Comparison of ENCODE assay signal across 10 mouse cellular contexts in genomic region chr11:96350341-96350624, GRCm38 (mm10). TPM values are rescaled to one million over a fixed set of nuclear protein-coding genes. Genes with fewer than 3 reads are reported as not detected.
DNase-seq lines count a peak whose midpoint lies in the region; ATAC-seq and TF ChIP-seq lines count a peak whose summit lies in the region.
"Had no signal": no experiment of that assay in that cellular context is flagged by ENCODE, and none has a peak within 500 bp of the region (broad histone marks: within the 10 kb centered on the region; RNA-seq: fewer than 3 reads in every experiment).

Gene Hoxb2, plus strand, starts transcription at chr11:96350525.

- H3K4me3 ChIP-seq in heart, postnatal 0 days (ENCODE audit: low read depth, low read length), result no peak within 1 kb of the TSS
- no peak within 1 kb of the TSS for H3K4me3 ChIP-seq in ES-E14 (ENCODE audit: insufficient read depth in 1 of 2, low read depth in 1 of 2, low read length in 2 of 2, poor library complexity in 1 of 2, severe bottlenecking in 1 of 2)
- peak within 1 kb of the TSS; percentile 59 for H3K4me3 ChIP-seq in embryonic facial prominence, embryonic 10.5 days
- no peak within 1 kb of the TSS for H3K4me3 ChIP-seq in limb, embryonic 11.5 days (ENCODE audit: low read depth, low read length)
- H3K4me3 ChIP-seq: layer of hippocampus, adult 2 months; myocyte had no signal

- H3K36me3 ChIP-seq in heart, postnatal 0 days (replicated peaks; ENCODE audit: control insufficient read depth, insufficient read depth, low read length), result no peaks in the 10 kb centered on the region
- H3K36me3 ChIP-seq in ES-E14 (ENCODE audit: control insufficient read depth, insufficient read depth, low read length, poor library complexity, severe bottlenecking), result no peaks in the 10 kb centered on the region
- H3K36me3 ChIP-seq in embryonic facial prominence, embryonic 10.5 days (replicated peaks), result no peaks in the 10 kb centered on the region
- no peaks in the 10 kb centered on the region for H3K36me3 ChIP-seq in limb, embryonic 11.5 days (ENCODE audit: control insufficient read depth, insufficient read depth, low read length)

- no peak for ATAC-seq in heart, postnatal 0 days (ENCODE audit: insufficient read depth, low read depth)
- ATAC-seq in limb, embryonic 11.5 days (ENCODE audit: insufficient number of reproducible peaks, low FRiP score, low TSS enrichment, low read depth), result no peak

- no peak for DNase-seq in heart, postnatal 0 days (ENCODE audit: low spot score)
- no peak for DNase-seq in heart, postnatal 10 days
- DNase-seq in ES-E14 (ENCODE audit: low read depth, low spot score), result no peak
- DNase-seq in embryonic facial prominence, embryonic 10.5 days (ENCODE audit: low spot score), result no peak
- DNase-seq in limb, embryonic 11.5 days (ENCODE audit: low spot score), result no peak
- DNase-seq in layer of hippocampus, postnatal 36 days, result no peak
- DNase-seq in retina, postnatal 1 day, result no peak
- DNase-seq in right cerebral cortex, postnatal 36 days (ENCODE audit: low spot score in 2 of 2), result no peak

- H3K27ac ChIP-seq in heart, postnatal 0 days (ENCODE audit: low read depth), result no peak within 1 kb of the TSS
- no peak within 1 kb of the TSS for H3K27ac ChIP-seq in ES-E14 (ENCODE audit: insufficient read depth, low read depth, low read length, poor library complexity, severe bottlenecking)
- H3K27ac ChIP-seq in embryonic facial prominence, embryonic 10.5 days (replicated peaks), result peak within 1 kb of the TSS; percentile 86
- H3K27ac ChIP-seq in limb, embryonic 11.5 days (replicated peaks; ENCODE audit: low read depth, low read length), result no peak within 1 kb of the TSS
- H3K27ac ChIP-seq: layer of hippocampus, adult 2 months had no signal

- intact Hi-C loops in heart, postnatal 10 days (cut with DNase I), result loop anchor here (5.0 to 10.0 kb wide), 2 partner anchors 57 to 165 kb away; no protein-coding TSS in a partner anchor

- H3K9me3 ChIP-seq in heart, postnatal 0 days (replicated peaks; ENCODE audit: control insufficient read depth, low read length), result no peaks in the 10 kb centered on the region
- no peaks in the 10 kb centered on the region for H3K9me3 ChIP-seq in ES-E14 (ENCODE audit: control insufficient read depth, insufficient read depth, low read depth, low read length)
- no peaks in the 10 kb centered on the region for H3K9me3 ChIP-seq in embryonic facial prominence, embryonic 10.5 days
- H3K9me3 ChIP-seq in limb, embryonic 11.5 days (ENCODE audit: control insufficient read depth, low read length), result no peaks in the 10 kb centered on the region

- WGBS in heart, postnatal 0 days, result 50% methylated on average over 2 of the region's 2 CpGs
- 2% methylated on average over 2 of the region's 2 CpGs for WGBS in embryonic facial prominence, embryonic 10.5 days
- WGBS in limb, embryonic 11.5 days, result 1% methylated on average over 2 of the region's 2 CpGs

- H3K27me3 ChIP-seq in heart, postnatal 0 days (ENCODE audit: control insufficient read depth, insufficient read depth, low read length), result peaks cover 98% of the 10 kb centered on the region
- peaks cover 100% of the 10 kb centered on the region for H3K27me3 ChIP-seq in embryonic facial prominence, embryonic 10.5 days (replicated peaks; ENCODE audit: low read depth, poor library complexity, severe bottlenecking)
- H3K27me3 ChIP-seq in limb, embryonic 11.5 days (ENCODE audit: control insufficient read depth, insufficient read depth, low read length), result peaks cover 60% of the 10 kb centered on the region

- TF ChIP-seq EP300 in heart, postnatal 0 days (IDR thresholded peaks at IDR 0.05; ENCODE audit: low read depth), result no peak

- no peaks in the 10 kb centered on the region for H3K4me1 ChIP-seq in heart, postnatal 0 days (ENCODE audit: control insufficient read depth, insufficient read depth)
- H3K4me1 ChIP-seq in ES-E14 (ENCODE audit: control insufficient read depth in 2 of 2, insufficient read depth in 2 of 2, low read length in 2 of 2, poor library complexity in 1 of 2), result peaks cover 0 to 11% of the 10 kb centered on the region in 2 experiments; a peak in 1 of 4 replicates
- H3K4me1 ChIP-seq in embryonic facial prominence, embryonic 10.5 days, result peaks cover 28% of the 10 kb centered on the region
- H3K4me1 ChIP-seq in limb, embryonic 11.5 days (ENCODE audit: control insufficient read depth, insufficient read depth, low read length), result peaks cover 29% of the 10 kb centered on the region

- H3K9ac ChIP-seq in heart, postnatal 0 days (replicated peaks; ENCODE audit: low read depth, low read length), result no peak within 1 kb of the TSS
- no peak within 1 kb of the TSS for H3K9ac ChIP-seq in ES-E14 (ENCODE audit: insufficient read depth, low read depth, low read length, poor library complexity, severe bottlenecking)
- H3K9ac ChIP-seq in limb, embryonic 11.5 days (ENCODE audit: low read length), result no peak within 1 kb of the TSS

- no peak for TF ChIP-seq CTCF in heart, postnatal 0 days (IDR thresholded peaks at IDR 0.05; ENCODE audit: low read depth)

- H3K4me2 ChIP-seq in heart, postnatal 0 days (ENCODE audit: low read depth, low read length), result peak within 1 kb of the TSS; percentile 49; the same call in 1 of the 2 replicates
- H3K4me2 ChIP-seq in limb, embryonic 11.5 days (ENCODE audit: low read depth, severe bottlenecking), result peak within 1 kb of the TSS; percentile 79; the same call in 1 of the 2 replicates

- in situ Hi-C loops in ES-E14 (cut with MboI; ENCODE audit: low sequenced_read_pairs in 2 of 2, unreplicated experiment in 2 of 2), result loop anchor here in 1 of 2 experiments (10.0 kb wide), 1 partner anchor 55 kb away; the partner anchor contains the start of gene Hoxb6

TF ChIP-seq in ES-E14, 5 proteins besides CTCF, POLR2A, EP300 and RAD21:
- TF ChIP-seq HCFC1 (IDR thresholded peaks at IDR 0.05; ENCODE audit: borderline replicate concordance, insufficient read depth, low read length) (no peak), ZNF384 (IDR thresholded peaks at IDR 0.05; ENCODE audit: low read depth, low read length) (0 out of 2 replicates have a peak, but pooled peaks have one; percentile 17)
TF ChIP-seq in ES-E14: peak in this region for 1.

RNA-seq across cellular contexts. Expression of gene Hoxb2, which starts in this region (rescaled TPM):
- 1.9 and 3.2 TPM in 2 replicates for total RNA-seq in heart, postnatal 0 days (2014; rRNA removed; ENCODE audit: low replicate concordance)
- polyA plus RNA-seq in heart, postnatal 0 days (2015; fragmentation: Nextera tagmentation; extraction: Ambion mirVana), result 0.97 and 1.8 TPM in 2 replicates
- total RNA-seq in heart, postnatal 10 days (2021), result 1 to 10 TPM; 1.6 to 1.7 TPM
- 0.62 TPM in 1 of 2 replicates, not detected in the other for total RNA-seq in ES-E14 (2012; rRNA removed)
- 5.8 and 17.0 TPM in 2 replicates for polyA plus RNA-seq in embryonic facial prominence, embryonic 10.5 days (2016; fragmentation: Nextera tagmentation; extraction: Ambion mirVana)
- polyA plus RNA-seq in limb, embryonic 11.5 days (2014; fragmentation: Nextera tagmentation; extraction: Ambion mirVana), result 7.5 and 10.7 TPM in 2 replicates
- total RNA-seq in layer of hippocampus, postnatal 36 days (2021), result not detected
- total RNA-seq: layer of hippocampus, adult 2 months had no signal
- polyA plus RNA-seq: myocyte had no signal
